Mouse (Mus musculus) liver, adult 2 months (tissue): Measurements from ENCODE around the gene Rad51b. TPM values are rescaled to one million over a fixed set of nuclear protein-coding genes. Genes with fewer than 3 reads are reported as not detected.

Source experiments
- DNase-seq: peaks from one replicate; pipeline ENCODE4 v3.0.0-alpha.2; 2011; ENCODE audit warnings: low read depth, low spot score; ENCODE audit errors: extremely low read depth
- H3K27ac ChIP-seq: fragments of 200-500 bp; replicated peaks from 2 replicates; pipeline ENCODE4 v1.5.1; 2012; ENCODE audit warnings: low read depth, mild to moderate bottlenecking, control low read depth, inconsistent platforms, low read length; ENCODE audit not compliant: insufficient read depth
- H3K27me3 ChIP-seq: fragments of 200-500 bp; 2 replicates; pipeline ENCODE4 v1.6.1; 2012; ENCODE audit warnings: mild to moderate bottlenecking, moderate library complexity, low read length, inconsistent platforms; ENCODE audit not compliant: control insufficient read depth, insufficient read depth
- H3K36me3 ChIP-seq: fragments of 200-500 bp; 2 replicates; pipeline ENCODE4 v1.6.1; 2012; ENCODE audit warnings: low read length, inconsistent platforms; ENCODE audit not compliant: control insufficient read depth, insufficient read depth
- H3K4me1 ChIP-seq: fragments of 200-500 bp; 2 replicates; pipeline ENCODE4 v1.6.1; 2011; ENCODE audit warnings: low read length; ENCODE audit not compliant: control insufficient read depth, insufficient read depth
- H3K4me3 ChIP-seq: fragments of 200-500 bp; 2 replicates; pipeline ENCODE4 v1.5.1; 2011; ENCODE audit warnings: low read depth, mild to moderate bottlenecking, control low read depth, low read length, moderate library complexity; ENCODE audit not compliant: insufficient read depth
- H3K79me2 ChIP-seq: fragments of 200-500 bp; 2 replicates; pipeline ENCODE4 v1.6.1; 2012; ENCODE audit warnings: inconsistent platforms, mild to moderate bottlenecking, low read length, moderate library complexity; ENCODE audit not compliant: control insufficient read depth, insufficient read depth
- H3K9ac ChIP-seq: fragments of 200-500 bp; 2 replicates; pipeline ENCODE4 v1.6.1; 2012; ENCODE audit warnings: low read depth, mild to moderate bottlenecking, control low read depth, inconsistent platforms, low read length
- CTCF ChIP-seq: fragments of 200-500 bp; IDR thresholded peaks from 2 replicates; pipeline ENCODE4 v1.5.1; 2011; ENCODE audit warnings: low read depth, low read length, control low read depth
- POLR2A ChIP-seq: fragments of 200-500 bp; IDR thresholded peaks from 2 replicates; pipeline ENCODE4 v1.6.1; 2011; ENCODE audit warnings: low read length, control low read depth; ENCODE audit not compliant: insufficient read depth; ENCODE audit errors: extremely low read depth
- WGBS: fragments of 180-500 bp; shearing (Covaris S2); methylation state at CpG from one replicate; pipeline ENCODE4 v1.1.7; 2018; 5-methylcytosine and 5-hydroxymethylcytosine counted together
- polyA plus RNA-seq: library from polyadenylated mRNA; depleted of rRNA; stranded (reverse); fragments of >200 nt; gene quantifications from 2 replicates; pipeline ENCODE4 v1.2.3, GENCODE M21; 2012
- total RNA-seq: library from RNA; depleted of rRNA; stranded (reverse); fragments of >200 nt; gene quantifications from 2 replicates; pipeline ENCODE4 v1.2.3, GENCODE M21; 2014

Rad51b gene
- total and polyA plus RNA-seq, 2 experiments: 0.55 to 1.7 TPM

GRCm38 (mm10) chr12:79725711-79726110 is 428.6 kb downstream of the Rad51b start:
- no peak overlapping the region for H3K27ac ChIP-seq
- DNase-seq: no peak
- no peaks in the 10 kb centered on the region; the same call in 1 of the 2 replicates for H3K27me3 ChIP-seq
- H3K4me3 ChIP-seq: no peak overlapping the region
- H3K79me2 ChIP-seq: no peaks in the 10 kb centered on the region
- H3K4me1 ChIP-seq: no peaks in the 10 kb centered on the region; the same call in 1 of the 2 replicates
- TF ChIP-seq CTCF (no peak), POLR2A (no peak)
- H3K36me3 ChIP-seq: no peaks in the 10 kb centered on the region
- H3K9ac ChIP-seq: no peak overlapping the region

DNA sequence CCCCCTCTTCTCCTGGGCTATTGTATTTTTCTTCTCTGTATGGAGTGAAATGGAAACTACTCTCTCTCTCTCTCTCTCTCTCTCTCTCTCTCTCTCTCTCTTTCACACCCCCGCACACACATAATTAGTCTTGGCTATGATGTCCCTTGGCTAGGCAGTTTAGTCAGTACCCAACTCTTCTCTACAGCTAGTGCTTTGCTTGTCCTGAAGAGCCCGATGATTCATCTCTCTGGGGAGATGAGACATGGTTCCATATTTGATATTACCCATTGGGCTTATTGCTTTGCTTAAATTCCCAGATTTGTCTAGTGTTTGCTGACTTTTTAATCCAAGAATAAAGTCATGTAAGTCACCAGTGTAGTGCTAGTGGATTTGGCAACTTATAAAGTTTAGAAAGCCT is 429.0 kb downstream of the Rad51b start:
- H3K9ac ChIP-seq: no peak overlapping the region
- 96% methylated on average over 2 of the region's 2 CpGs for WGBS
- H3K27me3 ChIP-seq: no peaks in the 10 kb centered on the region; the same call in 1 of the 2 replicates
- H3K36me3 ChIP-seq: no peaks in the 10 kb centered on the region
- H3K27ac ChIP-seq: no peak overlapping the region
- no peaks in the 10 kb centered on the region; the same call in 1 of the 2 replicates for H3K4me1 ChIP-seq
- no peaks in the 10 kb centered on the region for H3K79me2 ChIP-seq
- DNase-seq: no peak
- H3K4me3 ChIP-seq: no peak overlapping the region
- TF ChIP-seq POLR2A (no peak), CTCF (no peak)

DNA sequence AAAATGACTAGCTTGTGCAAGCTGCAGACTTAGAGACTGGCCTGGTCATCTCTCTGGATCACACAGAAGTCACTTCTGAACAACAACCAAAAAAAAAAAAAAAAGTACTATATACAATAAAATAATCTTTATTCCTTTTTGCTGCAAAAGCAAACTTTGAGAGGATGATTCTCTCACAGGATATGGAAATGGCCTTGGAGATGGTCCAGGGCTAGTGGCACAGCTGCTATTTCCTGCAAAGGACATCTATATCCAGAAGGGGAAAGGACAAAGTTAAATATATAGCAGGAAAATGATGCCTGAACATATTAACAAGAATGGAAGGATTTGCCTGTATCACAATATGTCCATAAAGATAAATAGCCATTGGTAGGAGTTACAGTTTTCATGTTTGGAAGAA is 429.9 kb downstream of the Rad51b start:
- Histone ChIP-seq H3K4me3 (no peak overlapping the region), H3K36me3 (no peaks in the 10 kb centered on the region)

GRCm38 (mm10) chr12:79729926-79730506 is 432.9 kb downstream of the Rad51b start:
- no peak for DNase-seq
- Histone ChIP-seq H3K27me3 (no peaks in the 10 kb centered on the region; the same call in 1 of the 2 replicates), H3K9ac (no peak overlapping the region), H3K4me1 (no peaks in the 10 kb centered on the region; the same call in 1 of the 2 replicates), H3K4me3 (no peak overlapping the region), H3K36me3 (no peaks in the 10 kb centered on the region), H3K79me2 (no peaks in the 10 kb centered on the region), H3K27ac (no peak overlapping the region)
- WGBS: 90% methylated on average over 5 of the region's 5 CpGs
- TF ChIP-seq POLR2A (no peak), CTCF (no peak)

More for the DNA sequence above, 429.9 kb downstream of the Rad51b start:
- no peak for DNase-seq
- Histone ChIP-seq H3K4me1 (no peaks in the 10 kb centered on the region; the same call in 1 of the 2 replicates), H3K79me2 (no peaks in the 10 kb centered on the region), H3K9ac (no peak overlapping the region), H3K27ac (no peak overlapping the region), H3K27me3 (no peaks in the 10 kb centered on the region; the same call in 1 of the 2 replicates)
- TF ChIP-seq CTCF (no peak), POLR2A (no peak)

- Histone ChIP-seq H3K36me3 (no peaks in the 10 kb centered on the region), H3K4me3 (no peak overlapping the region), H3K9ac (no peak overlapping the region), H3K27me3 (no peaks in the 10 kb centered on the region; the same call in 1 of the 2 replicates), H3K79me2 (no peaks in the 10 kb centered on the region), H3K27ac (no peak overlapping the region), H3K4me1 (no peaks in the 10 kb centered on the region)
- 88% methylated on average over 6 of the region's 6 CpGs for WGBS
- DNase-seq: no peak
- no peak for TF ChIP-seq CTCF
- no peak for TF ChIP-seq POLR2A
These were observed 434.8 kb downstream of the Rad51b start for GRCm38 (mm10) chr12:79731905-79732304.

- H3K27me3 ChIP-seq: no peaks in the 10 kb centered on the region; the same call in 1 of the 2 replicates
- H3K4me3 ChIP-seq: no peak overlapping the region
- H3K27ac ChIP-seq: no peak overlapping the region
- H3K4me1 ChIP-seq: no peaks in the 10 kb centered on the region
- no peaks in the 10 kb centered on the region for H3K79me2 ChIP-seq
- no peak for DNase-seq
- no peaks in the 10 kb centered on the region for H3K36me3 ChIP-seq
- no peak for TF ChIP-seq POLR2A
- no peak for TF ChIP-seq CTCF
- H3K9ac ChIP-seq: no peak overlapping the region
- 87% methylated on average over 12 of the region's 12 CpGs for WGBS
These were observed 435.5 kb downstream of the Rad51b start for GRCm38 (mm10) chr12:79732355-79733115.
